Mouse (Mus musculus): Measurements from ENCODE around the gene Herc3. TPM values are rescaled to one million over a fixed set of nuclear protein-coding genes. Genes with fewer than 3 reads are reported as not detected.

The Herc3 gene
- polyA plus RNA-seq, 1 experiment from 2014 or later: 15.0 TPM

GRCm38 (mm10) chr6:58951128-58951992, 120.1 kb downstream of the Herc3 start:
- H3K36me3 ChIP-seq (ENCODE audit: poor library complexity, severe bottlenecking): peaks cover 9% of the 10 kb centered on the region; the same call in 1 of the 2 replicates
- no peak overlapping the region for H3K27ac ChIP-seq
- no peak overlapping the region for H3K4me3 ChIP-seq
- H3K9me3 ChIP-seq (replicated peaks): no peaks in the 10 kb centered on the region
- H3K9ac ChIP-seq: no peak overlapping the region
- WGBS: 73% methylated on average over 2 of the region's 2 CpGs
- no peaks in the 10 kb centered on the region for H3K27me3 ChIP-seq
- H3K4me2 ChIP-seq: no peak overlapping the region
- H3K4me1 ChIP-seq: no peaks in the 10 kb centered on the region
- no peak for ATAC-seq

- Histone ChIP-seq H3K27ac (no peak overlapping the region), H3K36me3 (ENCODE audit: poor library complexity, severe bottlenecking) (no peaks in the 10 kb centered on the region), H3K4me3 (no peak overlapping the region), H3K4me2 (no peak overlapping the region), H3K9me3 (replicated peaks) (no peaks in the 10 kb centered on the region), H3K9ac (no peak overlapping the region), H3K4me1 (peaks cover 4% of the 10 kb centered on the region), H3K27me3 (no peaks in the 10 kb centered on the region)
- WGBS: 91% methylated on average over 2 of the region's 2 CpGs
- no peak for ATAC-seq
These were observed 129.3 kb downstream of the Herc3 start for GRCm38 (mm10) chr6:58960523-58960922.

GRCm38 (mm10) chr6:58962691-58963090, 131.4 kb downstream of the Herc3 start:
- Histone ChIP-seq H3K27me3 (no peaks in the 10 kb centered on the region), H3K9ac (no peak overlapping the region), H3K4me1 (peaks cover 8% of the 10 kb centered on the region), H3K4me3 (no peak overlapping the region), H3K9me3 (replicated peaks) (no peaks in the 10 kb centered on the region), H3K27ac (no peak overlapping the region), H3K36me3 (ENCODE audit: poor library complexity, severe bottlenecking) (no peaks in the 10 kb centered on the region), H3K4me2 (no peak overlapping the region)
- 82% methylated on average over 5 of the region's 5 CpGs for WGBS
- no peak for ATAC-seq

- H3K27ac ChIP-seq: no peak overlapping the region
- H3K4me2 ChIP-seq: no peak overlapping the region
- no peak for ATAC-seq
- peaks cover 8% of the 10 kb centered on the region for H3K4me1 ChIP-seq
- H3K36me3 ChIP-seq (ENCODE audit: poor library complexity, severe bottlenecking): no peaks in the 10 kb centered on the region
- H3K27me3 ChIP-seq: no peaks in the 10 kb centered on the region
- H3K4me3 ChIP-seq: no peak overlapping the region
- H3K9ac ChIP-seq: no peak overlapping the region
- WGBS: 96% methylated on average over 2 of the region's 2 CpGs
- no peaks in the 10 kb centered on the region for H3K9me3 ChIP-seq (replicated peaks)
These were observed 132.8 kb downstream of the Herc3 start for GRCm38 (mm10) chr6:58964091-58964490.

GRCm38 (mm10) chr6:58964565-58964964, 133.3 kb downstream of the Herc3 start:
- Histone ChIP-seq H3K36me3 (ENCODE audit: poor library complexity, severe bottlenecking) (no peaks in the 10 kb centered on the region), H3K9me3 (replicated peaks) (no peaks in the 10 kb centered on the region)
- no peak for ATAC-seq

GRCm38 (mm10) chr6:58965071-58965831, 134.0 kb downstream of the Herc3 start:
- no peaks in the 10 kb centered on the region for H3K27me3 ChIP-seq

More at GRCm38 (mm10) chr6:58964565-58964964, 133.3 kb downstream of the Herc3 start:
- Histone ChIP-seq H3K4me2 (no peak overlapping the region), H3K9ac (no peak overlapping the region), H3K27me3 (no peaks in the 10 kb centered on the region), H3K27ac (no peak overlapping the region), H3K4me1 (peaks cover 8% of the 10 kb centered on the region), H3K4me3 (no peak overlapping the region)

GRCm38 (mm10) chr6:58968272-58968671, 137.0 kb downstream of the Herc3 start:
- H3K9ac ChIP-seq: no peak overlapping the region
- no peaks in the 10 kb centered on the region for H3K36me3 ChIP-seq (ENCODE audit: poor library complexity, severe bottlenecking)
- no peak overlapping the region for H3K4me2 ChIP-seq
- 89% methylated on average over 3 of the region's 3 CpGs for WGBS
- peaks cover 8% of the 10 kb centered on the region for H3K4me1 ChIP-seq
- no peaks in the 10 kb centered on the region for H3K9me3 ChIP-seq (replicated peaks)
- no peak for ATAC-seq
- H3K4me3 ChIP-seq: no peak overlapping the region
- H3K27me3 ChIP-seq: no peaks in the 10 kb centered on the region
- H3K27ac ChIP-seq: no peak overlapping the region

More at GRCm38 (mm10) chr6:58965071-58965831, 134.0 kb downstream of the Herc3 start:
- H3K9me3 ChIP-seq (replicated peaks): no peaks in the 10 kb centered on the region
- no peak overlapping the region for H3K27ac ChIP-seq
- no peak overlapping the region for H3K4me3 ChIP-seq
- ATAC-seq: 0 out of 2 replicates have a peak, but pooled peaks have one; percentile 36
- H3K4me1 ChIP-seq: peaks cover 8% of the 10 kb centered on the region
- no peak overlapping the region for H3K9ac ChIP-seq
- WGBS: 59% methylated on average over 12 of the region's 12 CpGs
- H3K4me2 ChIP-seq: no peak overlapping the region; the same call in 1 of the 2 replicates
- no peaks in the 10 kb centered on the region for H3K36me3 ChIP-seq (ENCODE audit: poor library complexity, severe bottlenecking)

Other genes starting within 250 kb of the Herc3 start
- 33.7 and 35.5 TPM in 2 replicates for gene Abcg2, start 246.9 kb upstream of the Herc3 start, polyA plus RNA-seq (2015; fragmentation: Nextera tagmentation; extraction: Ambion mirVana)
- gene Nap1l5, start 75.6 kb downstream of the Herc3 start, polyA plus RNA-seq (2015; fragmentation: Nextera tagmentation; extraction: Ambion mirVana): 49.1 and 52.6 TPM in 2 replicates
- gene Fam13a, start 193.1 kb downstream of the Herc3 start, polyA plus RNA-seq (2015; fragmentation: Nextera tagmentation; extraction: Ambion mirVana): 5.6 and 6.6 TPM in 2 replicates

All from forebrain, embryonic 13.5 days (tissue).